Mouse (Mus musculus): ENCODE measurements at regions not wholly inside any gene's neighbourhood (a gene's known extent, or its start where the extent isn't known, plus 50 kb on each side); places are given as distances from the start of the nearest gene placed in this dataset.
A peak's percentile ranks its signal among the peaks of the same experiment; 100 is the strongest.

DNA sequence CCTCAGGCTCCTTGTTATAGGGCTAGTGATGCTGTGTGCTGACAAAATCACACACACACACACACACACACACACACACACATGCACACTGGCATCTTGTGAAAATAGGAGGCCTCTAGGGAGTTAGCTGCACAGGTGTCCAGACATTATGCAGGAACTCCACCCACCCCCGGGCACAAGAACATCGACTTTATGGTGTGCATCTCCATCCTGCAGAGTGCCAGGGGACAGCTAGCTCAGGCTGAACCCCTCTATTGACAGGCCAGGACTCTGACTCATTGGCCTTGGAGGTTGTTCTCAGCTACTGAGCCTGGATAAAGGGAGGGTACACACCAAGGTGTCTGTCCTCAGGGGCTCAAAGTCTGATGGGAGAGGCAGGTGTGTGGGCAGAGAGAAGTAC is 260.9 kb downstream of the Matn1 start:
- Histone ChIP-seq H3K4me3 (no peak overlapping the region), H3K4me2 (no peak overlapping the region), H3K4me1 (no peaks in the 10 kb centered on the region), H3K27me3 (replicated peaks) (no peaks in the 10 kb centered on the region), H3K9ac (no peak overlapping the region), H3K36me3 (replicated peaks) (no peaks in the 10 kb centered on the region), H3K9me3 (no peaks in the 10 kb centered on the region), H3K27ac (no peak overlapping the region)
- WGBS, result 83% methylated on average over 2 of the region's 2 CpGs
- no peak for ATAC-seq (replicated peaks)

DNA sequence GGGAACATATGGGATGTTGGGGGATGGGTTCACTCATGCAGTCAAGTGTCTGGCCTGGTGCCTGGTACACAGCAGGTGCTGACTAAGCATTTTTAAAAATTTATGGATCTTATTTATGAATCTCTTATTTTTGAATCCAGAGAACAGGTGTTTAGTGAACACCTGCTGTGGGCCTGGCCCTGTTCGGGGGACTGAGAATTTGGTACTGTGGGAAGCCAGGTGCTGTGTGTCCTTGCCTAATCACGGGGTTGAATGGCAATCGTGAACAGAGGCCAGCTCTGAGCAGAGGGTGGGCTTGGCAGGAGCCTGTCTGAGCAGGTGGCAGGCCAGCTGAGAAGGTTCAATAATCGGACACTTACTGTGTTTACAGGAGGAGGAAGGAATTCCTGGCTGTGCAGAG is 261.5 kb downstream of the Matn1 start:
- Histone ChIP-seq H3K4me1 (no peaks in the 10 kb centered on the region), H3K36me3 (replicated peaks) (no peaks in the 10 kb centered on the region), H3K27me3 (replicated peaks) (no peaks in the 10 kb centered on the region), H3K9me3 (no peaks in the 10 kb centered on the region), H3K4me2 (no peak overlapping the region), H3K9ac (no peak overlapping the region), H3K27ac (no peak overlapping the region), H3K4me3 (no peak overlapping the region)
- no peak for ATAC-seq (replicated peaks)
- WGBS, result 67% methylated on average over 4 of the region's 4 CpGs

DNA sequence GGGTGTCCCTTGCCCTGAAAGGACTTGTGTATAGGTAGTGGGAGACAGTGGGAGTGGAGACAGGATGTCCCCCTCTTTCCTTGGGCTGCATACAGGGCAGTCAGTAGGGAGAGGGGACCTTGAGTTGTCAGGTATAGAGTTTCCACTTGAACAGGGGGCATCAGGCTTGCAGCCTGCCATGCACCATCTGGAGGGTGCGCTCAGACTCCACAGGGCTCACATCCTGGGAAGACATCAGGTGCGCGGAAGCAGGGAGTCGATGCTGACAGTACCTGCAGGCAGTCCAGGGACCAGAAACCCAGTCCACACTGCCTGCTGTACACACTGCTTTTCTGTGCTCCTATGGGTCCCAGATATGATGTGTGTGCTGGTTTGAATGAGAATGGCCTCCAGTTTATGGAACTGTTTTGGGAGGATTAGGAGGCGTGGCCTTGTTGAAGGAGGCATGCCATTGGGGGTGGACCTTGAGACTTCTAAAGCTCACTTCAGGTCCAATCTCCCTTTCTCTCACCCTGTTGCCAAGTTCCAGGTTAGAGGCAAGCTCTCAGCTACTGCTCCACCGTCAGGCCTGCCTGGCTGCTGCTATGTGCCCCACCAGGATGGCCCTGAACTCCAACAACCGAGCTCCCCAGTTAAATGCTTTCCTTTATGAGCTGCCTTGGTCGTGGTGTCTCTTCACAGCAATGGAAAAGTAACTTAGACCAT is 262.1 kb downstream of the Matn1 start:
- no peaks in the 10 kb centered on the region for H3K9me3 ChIP-seq
- WGBS, result 84% methylated on average over 8 of the region's 8 CpGs
- no peak overlapping the region for H3K4me3 ChIP-seq
- H3K27me3 ChIP-seq (replicated peaks), result no peaks in the 10 kb centered on the region
- no peak overlapping the region for H3K4me2 ChIP-seq
- ATAC-seq (replicated peaks), result no peak
- H3K4me1 ChIP-seq, result no peaks in the 10 kb centered on the region
- 0 out of 2 replicates have a peak overlapping the region, but pooled peaks have one; percentile 11 for H3K27ac ChIP-seq
- no peak overlapping the region for H3K9ac ChIP-seq
- no peaks in the 10 kb centered on the region for H3K36me3 ChIP-seq (replicated peaks)

DNA sequence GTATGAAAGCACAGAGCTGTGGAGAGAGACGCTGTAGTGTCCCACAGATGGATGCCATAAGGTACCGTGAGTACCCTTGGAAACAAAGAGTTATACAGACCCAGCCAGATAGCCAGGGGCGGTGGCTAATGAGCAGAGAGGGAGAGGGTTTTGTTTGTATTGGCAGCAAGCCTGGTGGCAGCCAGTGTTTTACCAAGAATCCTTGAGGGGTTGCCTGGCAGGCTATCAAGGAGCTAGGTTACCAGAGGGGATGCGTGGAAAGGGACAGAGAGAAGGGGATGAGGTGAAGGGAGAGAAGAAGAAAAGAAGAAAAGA is 262.7 kb downstream of the Matn1 start:
- Histone ChIP-seq H3K9ac (no peak overlapping the region), H3K27ac (0 out of 2 replicates have a peak overlapping the region, but pooled peaks have one; percentile 11), H3K9me3 (no peaks in the 10 kb centered on the region), H3K36me3 (replicated peaks) (no peaks in the 10 kb centered on the region), H3K4me1 (no peaks in the 10 kb centered on the region), H3K4me3 (no peak overlapping the region), H3K27me3 (replicated peaks) (no peaks in the 10 kb centered on the region), H3K4me2 (no peak overlapping the region)
- WGBS, result 53% methylated on average over 4 of the region's 4 CpGs
- no peak for ATAC-seq (replicated peaks)

DNA sequence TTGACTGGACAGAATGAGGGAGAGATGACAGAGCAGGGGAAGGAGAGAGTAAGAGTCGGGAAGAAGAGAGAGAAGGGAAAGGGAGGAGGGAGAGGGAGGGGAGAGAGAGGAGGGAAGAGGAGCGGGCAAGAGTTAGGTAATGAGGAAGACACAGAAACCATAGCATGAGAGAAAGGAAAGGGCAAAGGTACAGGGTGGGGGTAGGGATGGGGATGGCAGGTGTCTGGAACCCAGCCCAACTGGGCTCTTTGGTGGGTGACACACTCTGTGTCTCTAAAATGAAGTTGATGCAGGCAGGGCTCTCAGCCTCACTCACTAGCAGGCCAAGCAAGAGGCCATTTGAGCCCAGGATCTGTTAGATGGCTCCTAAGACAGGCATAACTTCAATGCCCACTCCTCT is 263.1 kb downstream of the Matn1 start:
- Histone ChIP-seq H3K27ac (no peak overlapping the region), H3K9ac (no peak overlapping the region), H3K36me3 (replicated peaks) (no peaks in the 10 kb centered on the region), H3K9me3 (no peaks in the 10 kb centered on the region), H3K27me3 (replicated peaks) (no peaks in the 10 kb centered on the region), H3K4me3 (no peak overlapping the region), H3K4me2 (no peak overlapping the region), H3K4me1 (no peaks in the 10 kb centered on the region)
- WGBS, result 75% methylated on average over 2 of the region's 2 CpGs
- ATAC-seq (replicated peaks), result no peak

DNA sequence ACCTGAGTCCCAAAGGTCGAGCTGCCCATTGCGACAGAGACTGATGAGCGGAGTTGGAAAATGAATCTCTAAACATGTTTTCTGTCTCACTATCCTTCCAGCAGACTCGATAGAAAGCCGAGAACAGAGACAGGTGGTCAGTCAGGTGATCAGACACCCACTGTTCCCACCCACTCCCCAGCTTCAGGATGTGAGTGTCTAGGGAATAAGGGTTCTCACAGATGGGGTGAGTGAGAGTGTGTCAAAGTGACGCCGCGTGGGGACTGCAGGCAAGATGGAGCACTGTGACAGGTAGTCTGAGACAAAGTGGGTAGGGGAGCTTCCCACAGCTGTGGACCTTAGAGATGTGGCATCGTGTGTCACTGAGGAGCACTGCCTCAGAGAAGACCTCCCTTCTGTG is 264.0 kb downstream of the Matn1 start:
- Histone ChIP-seq H3K4me3 (no peak overlapping the region), H3K4me2 (no peak overlapping the region), H3K27ac (no peak overlapping the region), H3K9ac (no peak overlapping the region), H3K27me3 (replicated peaks) (no peaks in the 10 kb centered on the region), H3K4me1 (no peaks in the 10 kb centered on the region), H3K9me3 (no peaks in the 10 kb centered on the region), H3K36me3 (replicated peaks) (no peaks in the 10 kb centered on the region)
- WGBS, result 84% methylated on average over 9 of the region's 9 CpGs
- no peak for ATAC-seq (replicated peaks)

DNA sequence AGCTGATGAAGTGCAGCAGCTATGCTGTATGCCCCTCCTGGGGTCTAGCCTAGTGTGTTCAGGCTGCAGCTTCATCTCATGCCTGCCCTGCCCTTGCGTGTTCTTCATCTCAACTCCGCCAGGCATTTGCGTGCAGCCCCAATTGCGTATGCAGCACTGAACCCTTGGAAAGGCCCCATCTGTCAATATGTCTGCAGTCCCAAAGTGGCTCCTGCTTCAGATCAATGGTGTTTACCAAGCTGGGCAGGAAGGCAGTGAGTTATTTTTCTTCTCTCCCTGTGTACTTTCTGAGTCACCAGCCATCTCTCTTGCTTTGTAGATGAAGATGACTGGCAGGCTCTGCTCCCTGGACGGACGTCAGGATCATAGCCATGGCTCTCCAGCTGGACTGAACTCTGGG is 264.5 kb downstream of the Matn1 start:
- H3K4me1 ChIP-seq, result no peaks in the 10 kb centered on the region
- no peak for ATAC-seq (replicated peaks)
- H3K27ac ChIP-seq, result no peak overlapping the region
- no peak overlapping the region for H3K4me2 ChIP-seq
- no peaks in the 10 kb centered on the region for H3K9me3 ChIP-seq
- 79% methylated on average over 6 of the region's 6 CpGs for WGBS
- H3K36me3 ChIP-seq (replicated peaks), result no peaks in the 10 kb centered on the region
- no peak overlapping the region for H3K4me3 ChIP-seq
- no peaks in the 10 kb centered on the region for H3K27me3 ChIP-seq (replicated peaks)
- H3K9ac ChIP-seq, result no peak overlapping the region

DNA sequence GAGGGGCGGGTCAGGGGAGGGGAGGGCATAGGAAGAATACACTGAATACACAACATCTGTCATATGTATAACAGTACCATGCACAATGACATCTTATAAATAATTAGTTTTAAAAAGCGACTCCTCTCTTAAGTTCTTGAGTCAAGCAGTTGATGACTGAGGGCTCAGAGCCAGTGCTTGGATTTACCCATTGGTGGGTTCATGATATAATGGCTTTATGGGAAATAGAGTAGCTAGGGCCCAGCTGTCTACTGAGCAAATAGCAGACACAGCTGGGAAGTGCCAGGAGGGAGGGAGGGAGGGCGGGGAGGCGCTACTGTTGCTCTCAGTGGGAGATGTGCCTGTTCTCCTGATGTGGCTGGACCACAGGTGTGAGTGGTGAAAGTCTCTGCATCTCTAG is 268.5 kb downstream of the Matn1 start:
- no peak overlapping the region for H3K27ac ChIP-seq
- H3K36me3 ChIP-seq (replicated peaks), result no peaks in the 10 kb centered on the region
- no peak for ATAC-seq (replicated peaks)
- H3K4me1 ChIP-seq, result peaks cover 3% of the 10 kb centered on the region; the same call in 1 of the 2 replicates
- no peaks in the 10 kb centered on the region for H3K27me3 ChIP-seq (replicated peaks)
- no peak overlapping the region for H3K9ac ChIP-seq
- H3K9me3 ChIP-seq, result no peaks in the 10 kb centered on the region
- no peak overlapping the region for H3K4me2 ChIP-seq
- 48% methylated on average over 4 of the region's 4 CpGs for WGBS
- no peak overlapping the region for H3K4me3 ChIP-seq

DNA sequence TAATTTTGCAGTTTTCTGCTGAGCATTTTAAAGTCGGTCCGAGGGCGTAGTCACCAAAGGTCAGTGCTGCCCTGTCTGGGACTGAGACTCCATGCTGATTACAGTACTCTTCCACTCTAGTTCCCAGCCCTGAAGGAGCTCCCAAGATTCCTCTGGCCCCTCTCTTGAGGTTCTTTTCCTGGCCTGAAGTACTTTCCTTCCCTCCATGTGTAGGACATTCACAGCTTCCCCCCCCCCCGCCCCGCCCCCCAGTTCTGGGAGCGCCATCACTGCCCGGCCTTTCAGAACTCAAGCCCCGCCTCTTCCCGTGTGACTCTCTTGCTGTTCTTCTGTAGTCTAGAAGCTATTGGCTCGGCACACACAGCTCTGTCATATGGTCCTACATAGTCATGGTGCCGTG is 271.5 kb downstream of the Matn1 start:
- Histone ChIP-seq H3K9ac (no peak overlapping the region), H3K4me3 (no peak overlapping the region), H3K27ac (no peak overlapping the region), H3K36me3 (replicated peaks) (no peaks in the 10 kb centered on the region), H3K4me2 (no peak overlapping the region), H3K4me1 (peaks cover 6% of the 10 kb centered on the region; the same call in 1 of the 2 replicates), H3K27me3 (replicated peaks) (no peaks in the 10 kb centered on the region), H3K9me3 (no peaks in the 10 kb centered on the region)
- no peak for ATAC-seq (replicated peaks)
- 93% methylated on average over 11 of the region's 11 CpGs for WGBS

DNA sequence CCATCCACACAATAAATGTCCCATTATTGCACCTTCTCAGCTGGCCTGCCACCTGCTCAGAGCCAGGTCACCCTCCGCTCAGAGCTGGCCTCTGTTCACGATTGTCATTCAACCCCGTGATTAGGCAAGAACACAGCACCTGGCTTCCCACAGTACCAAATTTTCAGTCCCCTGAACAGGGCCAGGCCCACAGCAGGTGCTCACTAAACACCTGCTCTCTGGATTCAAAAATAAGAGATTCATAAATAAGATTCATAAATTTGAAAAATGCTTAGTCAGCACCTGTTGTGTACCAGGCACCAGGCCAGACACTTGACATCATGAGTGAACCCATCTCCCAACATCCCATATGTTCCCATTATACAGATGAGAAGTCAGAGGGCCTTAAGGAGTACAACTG is 272.2 kb downstream of the Matn1 start:
- no peaks in the 10 kb centered on the region for H3K27me3 ChIP-seq (replicated peaks)
- H3K4me3 ChIP-seq, result no peak overlapping the region
- no peak overlapping the region for H3K27ac ChIP-seq
- H3K36me3 ChIP-seq (replicated peaks), result no peaks in the 10 kb centered on the region
- peaks cover 6% of the 10 kb centered on the region; the same call in 1 of the 2 replicates for H3K4me1 ChIP-seq
- no peak overlapping the region for H3K4me2 ChIP-seq
- no peak for ATAC-seq (replicated peaks)
- no peak overlapping the region for H3K9ac ChIP-seq
- no peaks in the 10 kb centered on the region for H3K9me3 ChIP-seq
- 88% methylated on average over 3 of the region's 3 CpGs for WGBS

DNA sequence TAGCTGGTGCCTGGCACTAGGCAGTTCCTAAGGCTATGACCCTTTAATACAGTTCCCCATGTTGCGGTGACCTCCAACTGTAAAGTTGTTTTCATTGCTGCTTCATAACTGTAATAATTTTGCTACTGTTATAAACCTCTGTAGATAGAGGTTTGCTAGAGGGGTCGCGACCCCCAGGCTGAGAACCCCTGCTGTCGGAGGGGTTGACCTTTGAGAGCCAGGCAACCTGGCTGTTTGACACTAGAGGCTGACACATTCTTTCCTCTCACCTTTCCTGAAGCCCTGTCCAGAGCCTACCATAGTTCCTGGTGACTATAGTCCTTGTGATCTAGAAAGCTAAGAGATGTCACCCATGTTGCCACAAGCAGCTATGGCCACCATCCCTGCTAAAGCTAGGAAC is 272.9 kb downstream of the Matn1 start:
- no peak overlapping the region for H3K4me2 ChIP-seq
- no peaks in the 10 kb centered on the region for H3K27me3 ChIP-seq (replicated peaks)
- no peaks in the 10 kb centered on the region for H3K36me3 ChIP-seq (replicated peaks)
- H3K27ac ChIP-seq, result no peak overlapping the region
- H3K4me3 ChIP-seq, result no peak overlapping the region
- no peak overlapping the region for H3K9ac ChIP-seq
- no peaks in the 10 kb centered on the region for H3K9me3 ChIP-seq
- peaks cover 6% of the 10 kb centered on the region; the same call in 1 of the 2 replicates for H3K4me1 ChIP-seq
- ATAC-seq (replicated peaks), result no peak
- WGBS, result 94% methylated on average over 4 of the region's 4 CpGs

DNA sequence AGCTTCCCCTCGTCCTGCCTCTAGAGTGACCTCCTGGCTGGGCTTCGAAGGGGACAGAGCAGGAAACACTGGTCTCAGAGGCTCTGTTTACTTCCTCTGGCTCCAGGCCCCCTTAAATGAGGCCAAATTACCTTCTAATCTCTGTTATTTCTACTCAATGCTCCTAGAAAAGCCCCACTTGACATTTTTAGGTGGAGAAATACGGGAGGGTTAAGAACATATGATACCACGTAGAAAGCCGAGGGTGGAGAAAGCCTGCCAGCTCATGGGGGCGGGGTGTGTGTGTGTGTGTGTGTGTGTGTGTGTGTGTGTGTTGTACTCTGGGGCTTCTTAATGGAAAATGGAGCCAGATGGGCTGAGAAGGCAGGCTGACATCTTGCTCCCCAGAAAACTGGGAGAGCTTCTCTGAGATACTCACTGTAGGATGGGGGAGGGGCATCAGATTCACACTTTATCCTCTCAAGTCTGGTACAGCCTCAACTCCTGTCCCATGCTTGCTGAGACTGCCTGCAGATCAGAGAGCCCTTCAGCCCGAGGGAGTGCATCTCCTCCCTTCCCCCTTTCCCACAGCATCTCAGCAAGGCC is 273.5 kb downstream of the Matn1 start:
- Histone ChIP-seq H3K4me3 (no peak overlapping the region), H3K4me2 (no peak overlapping the region), H3K4me1 (peaks cover 6% of the 10 kb centered on the region; the same call in 1 of the 2 replicates), H3K36me3 (replicated peaks) (no peaks in the 10 kb centered on the region), H3K27ac (no peak overlapping the region), H3K9ac (no peak overlapping the region), H3K9me3 (no peaks in the 10 kb centered on the region), H3K27me3 (replicated peaks) (no peaks in the 10 kb centered on the region)
- no peak for ATAC-seq (replicated peaks)
- WGBS, result 60% methylated on average over 7 of the region's 7 CpGs

DNA sequence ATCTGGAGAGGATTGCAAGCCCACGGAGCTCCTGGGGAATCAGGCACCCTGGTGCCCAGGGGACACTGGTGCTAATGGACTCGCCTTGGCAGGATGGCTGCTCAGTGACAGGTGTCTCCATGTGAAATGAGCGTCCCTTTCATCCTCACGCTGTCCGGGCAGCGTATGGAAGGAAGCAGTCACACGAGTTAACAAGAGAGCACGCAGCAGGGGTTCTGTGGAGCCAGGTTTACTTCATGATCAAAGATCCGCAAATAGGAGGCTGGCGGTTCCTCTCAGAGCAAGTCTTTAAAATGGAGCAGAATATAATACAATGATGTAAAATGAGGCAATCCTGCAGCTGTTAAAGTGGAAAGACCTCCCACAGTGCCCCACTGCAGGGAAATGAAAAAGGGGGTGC is 276.8 kb downstream of the Matn1 start:
- ATAC-seq (replicated peaks), result no peak
- Histone ChIP-seq H3K9ac (no peak overlapping the region), H3K27me3 (replicated peaks) (no peaks in the 10 kb centered on the region), H3K36me3 (replicated peaks) (no peaks in the 10 kb centered on the region), H3K4me3 (no peak overlapping the region), H3K9me3 (no peaks in the 10 kb centered on the region), H3K4me2 (no peak overlapping the region), H3K27ac (0 out of 2 replicates have a peak overlapping the region, but pooled peaks have one; percentile 11), H3K4me1 (peaks cover 6% of the 10 kb centered on the region; the same call in 1 of the 2 replicates)
- 45% methylated on average over 10 of the region's 10 CpGs for WGBS

Measured in midbrain, embryonic 15.5 days (tissue).